Mouse (Mus musculus) liver, adult 2 months (tissue): ENCODE measurements around the gene Tor1b.

ENCODE experiments used
- CTCF ChIP-seq: fragments of 200-500 bp; IDR thresholded peaks from 2 replicates; pipeline ENCODE4 v1.5.1; 2011; ENCODE audit warnings: low read depth, low read length, control low read depth
- POLR2A ChIP-seq: fragments of 200-500 bp; IDR thresholded peaks from 2 replicates; pipeline ENCODE4 v1.6.1; 2011; ENCODE audit warnings: low read length, control low read depth; ENCODE audit not compliant: insufficient read depth; ENCODE audit errors: extremely low read depth

- TF ChIP-seq CTCF: no peak
- TF ChIP-seq POLR2A: no peak
These were observed 4.8 kb downstream of the Tor1b start for GRCm38 (mm10) chr2:30957511-30957910.
